Mouse (Mus musculus): ENCODE measurements around the gene Adamts4. TPM values are rescaled to one million over a fixed set of nuclear protein-coding genes. Genes with fewer than 3 reads are reported as not detected.
A peak's percentile ranks its signal among the peaks of the same experiment; 100 is the strongest.

Adamts4 gene
- polyA plus RNA-seq, 1 experiment from 2014 or later: 9.2 TPM

- H3K36me3 ChIP-seq: peaks cover 48% of the 10 kb centered on the region
- 94% methylated on average over 18 of the region's 18 CpGs for WGBS
- ATAC-seq (ENCODE audit: low FRiP score, low read depth): no peak
- H3K9ac ChIP-seq (replicated peaks): no peak overlapping the region
- no peak overlapping the region for H3K27ac ChIP-seq (replicated peaks)
- no peaks in the 10 kb centered on the region for H3K27me3 ChIP-seq
- no peaks in the 10 kb centered on the region for H3K9me3 ChIP-seq
- peaks cover 39% of the 10 kb centered on the region for H3K4me1 ChIP-seq
- no peak overlapping the region for H3K4me3 ChIP-seq
- no peak overlapping the region for H3K4me2 ChIP-seq (replicated peaks)
Measured at GRCm38 (mm10) chr1:171283188-171284160, 33.3 kb downstream of the Adamts4 start.

GRCm38 (mm10) chr1:171284491-171284890, 34.3 kb downstream of the Adamts4 start:
- no peak overlapping the region for H3K9ac ChIP-seq (replicated peaks)
- no peak overlapping the region for H3K4me3 ChIP-seq
- H3K9me3 ChIP-seq: no peaks in the 10 kb centered on the region
- no peaks in the 10 kb centered on the region for H3K27me3 ChIP-seq
- WGBS: 92% methylated on average over 15 of the region's 15 CpGs
- no peak overlapping the region for H3K27ac ChIP-seq (replicated peaks)
- peaks cover 55% of the 10 kb centered on the region for H3K36me3 ChIP-seq
- peaks cover 35% of the 10 kb centered on the region for H3K4me1 ChIP-seq
- ATAC-seq (ENCODE audit: low FRiP score, low read depth): no peak
- no peak overlapping the region for H3K4me2 ChIP-seq (replicated peaks)

- Histone ChIP-seq H3K4me2 (replicated peaks) (no peak overlapping the region), H3K36me3 (peaks cover 61% of the 10 kb centered on the region)
Measured at GRCm38 (mm10) chr1:171285096-171285892, 35.1 kb downstream of the Adamts4 start.

GRCm38 (mm10) chr1:171286517-171286916, 36.3 kb downstream of the Adamts4 start:
- H3K36me3 ChIP-seq: peaks cover 61% of the 10 kb centered on the region
- peak overlapping the region; percentile 93 for H3K9ac ChIP-seq (replicated peaks)
- H3K27ac ChIP-seq (replicated peaks): no peak overlapping the region
- H3K4me2 ChIP-seq (replicated peaks): peak overlapping the region; percentile 58
- no peaks in the 10 kb centered on the region for H3K27me3 ChIP-seq
- H3K4me3 ChIP-seq: peak overlapping the region; percentile 71; the same call in 1 of the 2 replicates
- H3K9me3 ChIP-seq: no peaks in the 10 kb centered on the region
- WGBS: 89% methylated on average over 19 of the region's 19 CpGs
- peaks cover 24% of the 10 kb centered on the region for H3K4me1 ChIP-seq
- no peak for ATAC-seq (ENCODE audit: low FRiP score, low read depth)

More at GRCm38 (mm10) chr1:171285096-171285892, 35.1 kb downstream of the Adamts4 start:
- 89% methylated on average over 20 of the region's 20 CpGs for WGBS
- no peaks in the 10 kb centered on the region for H3K27me3 ChIP-seq
- H3K9ac ChIP-seq (replicated peaks): no peak overlapping the region
- no peak for ATAC-seq (ENCODE audit: low FRiP score, low read depth)
- no peak overlapping the region for H3K4me3 ChIP-seq
- H3K4me1 ChIP-seq: peaks cover 28% of the 10 kb centered on the region
- no peaks in the 10 kb centered on the region for H3K9me3 ChIP-seq
- H3K27ac ChIP-seq (replicated peaks): no peak overlapping the region

GRCm38 (mm10) chr1:171287136-171288081, 37.2 kb downstream of the Adamts4 start, which contains the start of gene Usp21:
Gene Usp21, minus strand, starts transcription at chr1:171287991.
- peak within 1 kb of the TSS; percentile 58 for H3K4me2 ChIP-seq (replicated peaks)
- H3K27me3 ChIP-seq: no peaks in the 10 kb centered on the region
- H3K27ac ChIP-seq (replicated peaks): peak within 1 kb of the TSS; percentile 96
- H3K9ac ChIP-seq (replicated peaks): peak within 1 kb of the TSS; percentile 93
- H3K9me3 ChIP-seq: no peaks in the 10 kb centered on the region
- ATAC-seq (ENCODE audit: low FRiP score, low read depth): peak; percentile 95
- H3K4me1 ChIP-seq: peaks cover 18% of the 10 kb centered on the region
- peaks cover 57% of the 10 kb centered on the region for H3K36me3 ChIP-seq
- whole genome bisulfite sequencing: under 1% methylated on average over 49 of the region's 49 CpGs
- H3K4me3 ChIP-seq: peak within 1 kb of the TSS; percentile 71

GRCm38 (mm10) chr1:171288328-171288727, 38.1 kb downstream of the Adamts4 start:
- Histone ChIP-seq H3K4me1 (peaks cover 21% of the 10 kb centered on the region), H3K4me2 (replicated peaks) (peak overlapping the region; percentile 58), H3K27me3 (no peaks in the 10 kb centered on the region), H3K27ac (replicated peaks) (peak overlapping the region; percentile 62), H3K36me3 (peaks cover 49% of the 10 kb centered on the region), H3K4me3 (peak overlapping the region; percentile 71), H3K9ac (replicated peaks) (0 out of 2 replicates have a peak overlapping the region, but pooled peaks have one; percentile 21), H3K9me3 (no peaks in the 10 kb centered on the region)
- WGBS: 72% methylated on average over 4 of the region's 4 CpGs
- ATAC-seq (ENCODE audit: low FRiP score, low read depth): no peak

GRCm38 (mm10) chr1:171293351-171293750, 43.1 kb downstream of the Adamts4 start:
- no peak overlapping the region; the same call in 1 of the 2 replicates for H3K9ac ChIP-seq (replicated peaks)
- peaks cover 22% of the 10 kb centered on the region for H3K27me3 ChIP-seq
- peaks cover 17% of the 10 kb centered on the region; the same call in 1 of the 2 replicates for H3K36me3 ChIP-seq
- H3K4me2 ChIP-seq (replicated peaks): peak overlapping the region; percentile 74
- WGBS: 91% methylated on average over 3 of the region's 3 CpGs
- no peak for ATAC-seq (ENCODE audit: low FRiP score, low read depth)
- H3K4me3 ChIP-seq: no peak overlapping the region
- no peaks in the 10 kb centered on the region for H3K9me3 ChIP-seq
- no peak overlapping the region for H3K27ac ChIP-seq (replicated peaks)
- peaks cover 11% of the 10 kb centered on the region for H3K4me1 ChIP-seq

GRCm38 (mm10) chr1:171293906-171294297, 43.7 kb downstream of the Adamts4 start:
- no peaks in the 10 kb centered on the region for H3K9me3 ChIP-seq
- peaks cover 27% of the 10 kb centered on the region for H3K27me3 ChIP-seq
- H3K36me3 ChIP-seq: peaks cover 11% of the 10 kb centered on the region; the same call in 1 of the 2 replicates
- 59% methylated on average over 5 of the region's 5 CpGs for WGBS
- H3K4me1 ChIP-seq: peaks cover 9% of the 10 kb centered on the region; the same call in 1 of the 2 replicates
- H3K4me3 ChIP-seq: peak overlapping the region; percentile 79
- H3K27ac ChIP-seq (replicated peaks): peak overlapping the region; percentile 93
- peak overlapping the region; percentile 74 for H3K4me2 ChIP-seq (replicated peaks)
- peak overlapping the region; percentile 78 for H3K9ac ChIP-seq (replicated peaks)
- no peak for ATAC-seq (ENCODE audit: low FRiP score, low read depth)

GRCm38 (mm10) chr1:171294298-171295062, 44.3 kb downstream of the Adamts4 start, which contains the start of gene Ufc1:
Gene Ufc1, minus strand, starts transcription at chr1:171295024.
- Histone ChIP-seq H3K9me3 (no peaks in the 10 kb centered on the region), H3K9ac (replicated peaks) (peak within 1 kb of the TSS; percentile 78), H3K4me3 (peak within 1 kb of the TSS; percentile 79), H3K27ac (replicated peaks) (peak within 1 kb of the TSS; percentile 93), H3K4me2 (replicated peaks) (peak within 1 kb of the TSS; percentile 74), H3K27me3 (peaks cover 28% of the 10 kb centered on the region), H3K36me3 (peaks cover 5% of the 10 kb centered on the region; the same call in 1 of the 2 replicates), H3K4me1 (peaks cover 9% of the 10 kb centered on the region; the same call in 1 of the 2 replicates)
- peak; percentile 82 for ATAC-seq (ENCODE audit: low FRiP score, low read depth)
- under 1% methylated on average over 42 of the region's 42 CpGs for WGBS

GRCm38 (mm10) chr1:171295063-171295402, 44.8 kb downstream of the Adamts4 start:
- Histone ChIP-seq H3K36me3 (no peaks in the 10 kb centered on the region), H3K4me3 (peak overlapping the region; percentile 79), H3K4me1 (peaks cover 9% of the 10 kb centered on the region; the same call in 1 of the 2 replicates), H3K27me3 (peaks cover 28% of the 10 kb centered on the region), H3K9ac (replicated peaks) (peak overlapping the region; percentile 78; the same call in 1 of the 2 replicates), H3K27ac (replicated peaks) (peak overlapping the region; percentile 93), H3K9me3 (no peaks in the 10 kb centered on the region), H3K4me2 (replicated peaks) (peak overlapping the region; percentile 74)
- peak; percentile 35 for ATAC-seq (ENCODE audit: low FRiP score, low read depth)
- 16% methylated on average over 3 of the region's 3 CpGs for WGBS
